Mouse (Mus musculus) heart, adult 9 months (tissue): ENCODE data around the gene Mrpl50.
"Not testable (repeated sequence)": the region's sequence is repeated elsewhere in the genome, so short reads cannot be mapped to it uniquely, and the experiment has no call there.

Experiments
- DNase-seq, 2 experiments: peaks; one replicate each; pipeline ENCODE4 v3.0.0; 2022; ENCODE audit warnings: low spot score in 2 of 2

Mrpl50 gene

DNA sequence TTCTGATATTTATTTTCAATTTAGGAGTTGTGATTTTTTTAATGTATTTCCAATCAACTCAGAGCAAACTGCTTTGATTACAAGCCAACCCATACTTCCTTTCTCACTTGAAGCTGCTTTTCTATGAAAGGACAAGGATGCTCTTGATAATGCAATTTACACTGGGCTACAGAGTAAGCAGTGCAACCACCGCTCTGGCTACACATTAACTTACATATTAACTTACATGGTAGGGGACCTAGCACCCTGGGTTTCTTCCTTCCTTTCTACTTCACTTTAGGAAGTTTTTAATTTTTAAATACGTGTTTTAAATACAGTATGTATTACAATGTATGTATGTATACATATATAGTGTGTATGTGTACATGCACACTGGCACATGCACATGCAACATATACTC lies 11.7 kb downstream of the Mrpl50 start:
- no peak for DNase-seq

DNA sequence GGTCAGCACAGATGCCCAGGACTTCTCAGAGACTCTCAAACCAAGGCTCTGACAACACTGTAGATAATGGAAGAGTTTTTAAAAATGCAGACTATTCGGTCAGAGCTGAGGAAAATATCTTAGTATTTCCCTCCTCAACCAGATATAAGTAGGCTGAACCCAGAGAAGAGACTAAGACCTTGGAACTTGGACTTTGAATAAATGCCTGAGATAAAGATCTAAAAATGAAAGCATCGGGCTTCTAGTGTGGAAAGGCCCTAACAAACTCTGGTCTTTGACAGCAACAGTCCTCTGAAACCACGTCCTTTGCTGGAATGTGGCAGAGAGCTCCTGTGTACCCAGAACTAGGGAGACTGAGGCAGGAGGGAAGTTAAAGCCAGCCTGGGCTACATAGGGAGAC lies 14.5 kb downstream of the Mrpl50 start, which contains the start of gene Baat:
Gene Baat (minus strand): TSS at position 172 of the 400 bp plus-strand sequence.
- DNase-seq = no peak

DNA sequence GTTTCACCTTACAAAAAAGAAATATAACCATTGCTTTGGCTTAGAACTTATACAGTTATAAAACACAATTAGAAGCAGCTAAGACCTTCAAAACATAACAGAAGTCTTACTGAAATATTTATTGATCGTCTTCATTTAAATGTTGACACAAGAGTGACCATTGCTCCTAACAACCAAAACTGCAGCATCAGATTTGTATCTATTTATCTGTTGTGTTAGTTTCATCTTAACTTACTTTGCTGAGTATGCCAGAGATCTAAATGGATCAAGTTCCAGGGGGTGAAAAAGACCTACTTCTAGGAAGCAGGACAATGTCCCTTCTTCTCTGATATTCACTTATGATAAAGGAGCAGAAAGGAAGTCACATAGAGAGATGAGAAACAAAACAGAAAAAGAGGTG lies 17.3 kb downstream of the Mrpl50 start:
- DNase-seq = no peak

DNA sequence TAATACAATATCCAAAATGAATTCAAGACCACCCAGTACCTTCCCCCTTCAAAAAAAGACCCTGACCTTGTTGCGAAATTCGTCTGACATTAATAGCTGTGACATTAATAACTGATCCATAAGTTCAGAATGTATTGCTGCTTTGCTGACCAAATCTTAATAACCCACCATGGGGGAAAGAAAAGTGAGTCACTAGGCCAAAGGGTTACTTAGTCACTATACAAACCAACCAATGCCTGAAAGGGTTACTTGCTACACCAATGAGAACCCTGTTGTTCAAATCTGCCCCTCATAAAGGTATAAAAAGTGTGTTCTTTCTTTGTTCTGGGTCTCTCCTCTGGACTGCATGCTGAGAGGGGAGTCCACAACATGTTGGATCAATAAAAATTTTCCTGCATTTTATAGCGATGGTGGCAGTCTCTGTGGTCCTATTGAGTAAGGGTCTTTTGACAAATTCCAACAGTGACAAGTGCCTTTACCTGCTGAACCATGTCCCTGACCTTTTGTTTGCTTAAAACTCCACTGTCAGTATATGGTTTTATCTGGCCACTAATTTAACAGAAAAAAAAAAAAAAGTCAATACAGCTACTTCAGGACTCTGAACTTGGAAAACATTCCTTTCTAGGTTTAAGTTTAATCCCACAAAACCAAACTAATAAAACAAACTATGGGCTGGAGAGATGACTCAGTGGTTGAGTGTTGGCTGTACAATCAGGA lies 34.8 kb downstream of the Mrpl50 start:
- not testable (repeated sequence) for DNase-seq

DNA sequence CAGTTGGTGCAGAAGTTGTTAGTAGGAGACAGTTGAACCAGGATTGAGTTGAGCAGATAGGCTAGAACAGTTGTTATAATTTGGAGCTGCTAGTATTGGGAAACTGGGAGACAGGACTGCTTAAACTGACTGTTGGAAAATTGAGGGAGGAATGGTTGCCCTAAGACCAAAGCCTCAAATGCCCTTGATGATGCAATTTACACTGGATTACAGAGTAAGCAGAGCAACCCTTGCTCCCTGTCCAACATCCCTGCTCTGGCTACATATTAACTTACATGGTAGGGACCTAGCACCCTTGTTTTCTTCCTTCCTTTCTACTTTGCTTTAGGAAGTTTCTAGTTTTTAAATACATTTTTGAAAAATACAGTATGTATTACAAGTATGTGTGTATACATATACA lies 35.5 kb downstream of the Mrpl50 start:
- no peak for DNase-seq

DNA sequence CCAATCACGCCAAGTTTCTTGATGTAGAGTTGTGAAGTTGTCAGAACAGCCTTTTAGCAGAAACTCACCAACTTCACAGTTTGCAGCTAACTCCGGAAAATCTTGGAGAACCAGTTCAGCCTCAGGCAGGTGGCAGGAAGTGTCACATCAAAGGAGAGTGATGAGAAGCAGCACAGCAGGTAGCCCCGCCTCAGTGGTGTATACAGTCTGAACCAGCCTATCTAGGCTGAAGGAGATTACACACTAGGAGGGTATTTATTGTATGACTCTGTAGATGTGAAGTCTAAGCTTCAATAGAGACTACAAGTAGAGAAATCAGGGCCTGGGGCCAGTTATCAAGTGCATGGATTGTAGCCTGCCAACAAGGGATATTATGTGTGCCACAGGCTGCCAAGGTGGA lies 40.0 kb downstream of the Mrpl50 start:
- no peak for DNase-seq

DNA sequence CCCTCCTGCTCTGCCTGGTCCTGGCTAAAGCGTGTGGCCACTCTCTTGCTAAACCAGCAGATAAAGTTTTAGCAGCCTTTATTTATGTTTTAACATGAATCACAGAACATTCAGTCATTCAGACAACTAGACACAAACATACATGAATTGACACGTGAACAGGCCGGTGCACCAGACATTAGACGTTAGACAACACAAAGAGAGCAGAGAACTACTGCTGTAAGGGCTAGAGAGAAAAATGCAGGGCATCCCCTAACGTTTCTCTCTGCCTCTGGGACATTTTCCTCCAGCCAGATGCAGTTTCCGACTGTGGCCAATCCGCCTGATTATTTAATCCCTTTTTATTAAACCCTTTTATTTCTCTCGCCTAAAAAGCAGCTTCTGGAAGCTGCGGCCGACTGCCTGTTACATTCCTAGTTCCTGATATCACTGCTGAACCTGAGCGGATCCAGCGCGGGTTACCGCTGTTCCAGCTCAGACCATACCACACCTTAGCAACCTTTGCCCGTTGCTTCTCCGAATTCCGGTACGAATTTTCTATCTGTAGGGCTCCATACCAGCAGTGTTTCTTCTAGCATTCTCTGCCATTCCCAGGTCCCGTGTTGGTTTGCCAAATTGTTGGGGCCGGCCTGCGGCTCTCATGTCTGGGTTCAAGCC lies 40.7 kb downstream of the Mrpl50 start:
- DNase-seq = no peak

DNA sequence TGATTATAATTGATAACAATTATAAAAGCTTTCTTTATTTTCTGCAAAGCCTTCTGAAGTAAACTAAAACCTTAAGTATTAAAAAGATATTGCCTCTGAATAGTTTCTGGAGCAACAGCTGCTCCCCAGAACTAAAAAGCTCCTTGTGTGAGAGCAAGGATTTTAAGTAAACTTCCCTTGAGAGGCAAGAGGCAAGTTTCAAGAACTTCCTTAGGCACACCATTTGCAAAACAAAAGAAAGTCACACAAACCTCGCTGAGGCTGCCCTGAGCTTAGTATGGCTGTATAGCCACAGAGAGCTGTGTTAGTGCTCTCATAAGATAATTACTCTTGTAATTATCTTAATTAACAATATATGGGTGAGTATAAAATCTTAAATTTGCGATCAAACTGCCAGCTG lies 41.9 kb downstream of the Mrpl50 start:
- DNase-seq = not testable (repeated sequence)

DNA sequence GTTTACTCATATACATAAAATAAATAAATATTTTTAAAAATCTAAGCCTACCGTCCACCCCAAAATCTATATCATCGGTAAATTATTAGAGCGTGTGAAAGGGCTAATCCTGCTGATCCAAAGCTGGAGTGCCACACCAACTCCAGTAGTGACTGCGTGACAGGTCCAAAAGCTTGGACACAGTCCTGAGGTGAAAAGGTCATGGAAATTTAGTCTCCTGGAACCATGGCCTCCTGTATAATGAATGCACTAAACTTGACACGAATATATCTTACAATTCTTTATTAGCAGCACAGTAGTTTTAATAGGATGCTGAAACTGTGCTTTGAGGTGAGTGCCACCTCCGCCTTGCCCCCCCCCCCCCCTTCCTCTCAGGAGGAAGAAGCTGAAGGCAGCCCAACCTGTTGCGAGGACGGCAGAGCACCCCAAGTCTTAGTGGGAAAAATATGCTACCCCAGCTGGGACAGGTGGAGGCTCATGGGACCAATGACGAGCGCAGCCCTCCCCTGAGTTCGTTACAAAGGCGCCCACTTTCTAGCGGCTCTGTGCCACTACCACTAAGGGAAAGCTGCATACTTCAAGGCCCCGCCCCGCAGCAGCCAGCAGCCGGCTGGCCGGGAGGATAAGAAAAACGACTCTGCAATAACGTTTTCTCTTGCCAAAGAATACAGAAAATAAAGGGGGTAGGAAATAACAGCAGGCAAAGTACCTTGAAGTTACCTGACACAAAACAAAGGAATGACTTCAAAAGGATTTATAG lies 42.6 kb downstream of the Mrpl50 start:
- DNase-seq = no peak

DNA sequence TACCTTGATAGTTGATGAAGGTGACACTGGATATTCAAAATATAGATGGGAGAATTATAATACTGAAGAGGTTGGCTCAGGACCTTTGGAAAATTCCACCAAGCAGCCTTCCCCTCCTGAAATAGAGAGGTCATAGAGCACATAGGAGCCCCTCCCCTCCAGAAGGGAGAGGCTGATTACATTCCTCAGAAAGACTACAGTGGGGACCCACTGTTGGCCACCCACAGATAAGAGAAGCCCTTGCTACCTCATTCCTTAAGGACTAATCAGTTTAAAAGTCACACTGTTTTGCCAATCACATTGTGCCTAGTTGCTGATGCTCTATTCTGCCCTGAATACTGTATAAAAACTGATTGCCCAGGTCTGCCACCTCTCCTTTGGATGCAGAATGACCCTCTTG lies 46.3 kb downstream of the Mrpl50 start:
- no peak for DNase-seq

DNA sequence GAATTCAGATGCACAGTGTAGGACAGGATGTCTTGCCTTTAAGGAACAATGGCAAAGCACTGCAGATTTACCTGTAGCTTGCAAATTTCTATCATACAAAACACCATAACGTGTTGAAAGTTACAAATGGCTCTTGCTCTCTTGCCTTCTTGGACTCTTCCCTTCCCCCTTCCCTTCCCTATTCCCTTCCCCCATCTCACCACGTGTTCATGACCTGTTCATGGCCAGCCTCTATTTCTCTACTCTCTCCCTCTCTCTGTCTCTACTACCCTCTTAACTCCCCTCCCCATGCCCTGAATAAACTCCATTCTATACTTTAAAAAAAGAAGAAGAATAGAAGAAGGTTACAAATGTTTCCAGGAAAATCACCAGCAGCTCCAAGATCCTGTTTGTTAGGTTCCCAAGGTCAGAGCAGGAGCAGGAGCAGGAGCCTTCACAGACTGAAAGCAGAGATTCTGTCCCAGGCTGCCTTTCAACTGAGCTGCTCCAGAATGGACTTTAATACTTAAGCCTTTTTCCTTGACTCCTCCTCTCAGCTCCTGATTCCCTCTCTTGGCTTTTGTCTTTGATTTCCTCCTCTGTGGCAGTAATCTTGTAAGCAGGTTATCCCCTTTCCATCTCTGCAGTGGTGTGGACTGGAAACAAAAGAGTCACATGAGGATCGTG lies 47.3 kb downstream of the Mrpl50 start, which contains the start of gene Acnat1:
Gene Acnat1 (minus strand): TSS at position 478 of the 666 bp plus-strand sequence.
- DNase-seq = no peak

DNA sequence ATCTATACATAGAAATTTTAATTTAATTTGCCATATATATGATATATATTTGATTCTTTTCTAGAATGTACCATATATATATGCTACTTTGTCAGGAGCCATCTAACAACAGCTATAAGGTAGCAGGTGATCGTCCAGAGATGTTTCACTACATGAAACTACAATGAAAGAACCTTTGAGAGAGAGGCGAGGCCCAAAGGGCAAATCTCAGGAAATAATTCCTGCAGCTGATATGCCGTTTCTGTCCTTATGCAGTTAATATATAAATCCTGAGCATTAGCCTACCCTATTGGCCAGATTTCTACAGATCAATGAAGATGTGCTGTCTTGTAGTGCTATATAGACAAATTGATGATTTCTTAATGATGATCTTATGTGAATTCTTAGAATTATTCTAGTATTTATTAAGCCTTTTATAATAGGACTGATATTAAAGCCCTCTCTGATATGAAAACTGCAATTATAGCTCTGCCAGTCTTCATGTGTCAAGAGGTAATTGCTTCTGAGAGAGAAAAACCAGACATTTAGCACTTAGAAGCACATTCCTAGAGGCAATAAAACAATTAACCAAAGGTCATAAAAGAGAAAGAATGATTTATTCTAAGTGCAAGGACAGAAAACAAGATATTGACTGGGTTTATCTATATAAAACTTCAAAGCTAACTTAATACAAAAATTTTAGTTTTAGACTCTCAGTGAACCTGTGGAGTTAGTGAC lies 51.3 kb downstream of the Mrpl50 start:
- DNase-seq = no peak

DNA sequence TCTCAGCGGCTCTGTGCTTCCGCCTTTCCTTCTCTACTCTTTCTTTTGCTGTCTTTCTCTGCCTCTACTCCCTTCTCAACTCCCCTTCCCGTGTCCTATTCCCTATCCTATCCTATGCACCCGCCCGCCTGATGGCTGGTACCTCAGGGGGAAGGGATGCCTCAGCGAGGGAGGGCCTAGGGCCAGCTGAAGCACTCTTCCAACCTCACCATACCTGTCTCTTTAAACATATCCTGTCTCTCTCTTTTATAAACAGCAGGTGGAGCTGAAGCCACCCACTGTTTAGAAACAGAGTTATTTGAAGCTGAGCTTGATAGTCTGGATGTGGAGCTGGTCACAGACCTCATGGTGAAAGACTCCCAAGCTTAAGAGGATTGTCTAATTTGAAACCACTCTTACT lies 53.5 kb downstream of the Mrpl50 start:
- no peak for DNase-seq
